Mouse (Mus musculus) left cerebral cortex, adult 8-10 months (tissue): Measurements from ENCODE around the gene Ptpa. TPM values are rescaled to one million over a fixed set of nuclear protein-coding genes. Genes with fewer than 3 reads are reported as not detected.

Experiments used
- DNase-seq, 2 experiments: peaks; one replicate each; pipeline ENCODE4 v3.0.0; 2022; ENCODE audit warnings: low spot score in 2 of 2
- total RNA-seq, 4 experiments: library from RNA; stranded (reverse); gene quantifications; 2 replicates each; pipeline ENCODE4 v1.2.4; 2022

Gene Ptpa
- total RNA-seq, 4 experiments from 2014 or later: 174 to 191 (median 186) TPM

- DNase-seq: no peak
These were observed 47.5 kb downstream of the Ptpa start for GRCm38 (mm10) chr2:30463341-30463761.

GRCm38 (mm10) chr2:30463904-30464330 lies 48.1 kb downstream of the Ptpa start:
- peak in 1 of 2 experiments; percentile 81 for DNase-seq

- DNase-seq: no peak
These were observed 48.6 kb downstream of the Ptpa start for GRCm38 (mm10) chr2:30464411-30464810.

GRCm38 (mm10) chr2:30466787-30467186 lies 50.9 kb downstream of the Ptpa start:
- no peak for DNase-seq

- no peak for DNase-seq
These were observed 53.2 kb downstream of the Ptpa start for GRCm38 (mm10) chr2:30469009-30469408.

GRCm38 (mm10) chr2:30469796-30470142 lies 53.9 kb downstream of the Ptpa start:
- peak; percentile 65 to 69 for DNase-seq

- no peak for DNase-seq
These were observed 54.5 kb downstream of the Ptpa start for GRCm38 (mm10) chr2:30470143-30470946.

GRCm38 (mm10) chr2:30471051-30471450 lies 55.2 kb downstream of the Ptpa start:
- DNase-seq: no peak

- DNase-seq: peak; percentile 56 to 80
These were observed 56.2 kb downstream of the Ptpa start for GRCm38 (mm10) chr2:30471795-30472720.

GRCm38 (mm10) chr2:30472731-30473351 lies 57.0 kb downstream of the Ptpa start:
- DNase-seq: peak in 1 of 2 experiments; percentile 43

GRCm38 (mm10) chr2:30473431-30474031 lies 57.7 kb downstream of the Ptpa start:
- DNase-seq: peak in 1 of 2 experiments; percentile 39

GRCm38 (mm10) chr2:30474039-30474438 lies 58.2 kb downstream of the Ptpa start, which contains the start of gene Ier5l:
Gene Ier5l, minus strand, starts transcription at chr2:30474219.
- DNase-seq: peak; percentile 91 to 97

- no peak for DNase-seq
These were observed 58.9 kb downstream of the Ptpa start for GRCm38 (mm10) chr2:30474776-30475175.

- no peak for DNase-seq
These were observed 59.6 kb downstream of the Ptpa start for GRCm38 (mm10) chr2:30475457-30475856.

- DNase-seq: no peak
These were observed 60.4 kb downstream of the Ptpa start for GRCm38 (mm10) chr2:30476241-30476640.

- no peak for DNase-seq
These were observed 62.7 kb downstream of the Ptpa start for GRCm38 (mm10) chr2:30478526-30478925.

- no peak for DNase-seq
These were observed 71.8 kb downstream of the Ptpa start for GRCm38 (mm10) chr2:30487597-30487996.

GRCm38 (mm10) chr2:30490384-30490783 lies 74.5 kb downstream of the Ptpa start:
- DNase-seq: no peak

GRCm38 (mm10) chr2:30495000-30495908 lies 79.4 kb downstream of the Ptpa start:
- no peak for DNase-seq
